Comparison of ENCODE assay signal across 14 mouse cellular contexts in the genomic region with DNA sequence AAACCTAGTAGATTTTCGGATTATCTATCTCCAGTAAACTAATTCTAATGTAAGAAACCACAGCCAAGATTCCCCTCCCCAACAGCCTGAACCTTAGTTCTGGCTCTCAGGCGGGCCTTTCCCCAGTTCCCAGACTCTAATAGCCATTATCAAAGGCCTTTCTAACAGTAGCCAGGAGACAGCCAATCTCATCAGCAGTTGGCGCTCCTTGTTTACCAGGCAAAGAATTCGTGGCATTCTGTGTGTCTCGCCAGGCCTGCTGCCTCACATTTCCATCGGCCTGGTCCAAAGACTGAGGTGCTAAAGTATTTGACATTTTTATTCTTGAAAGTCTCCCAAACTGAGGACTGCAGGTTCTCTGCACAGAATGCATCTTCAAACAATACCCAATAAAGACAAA. TPM values are rescaled to one million over a fixed set of nuclear protein-coding genes. Genes with fewer than 3 reads are reported as not detected.
DNase-seq lines count a peak whose midpoint lies in the region; ATAC-seq lines count a peak whose summit lies in the region.
"Had no signal": no experiment of that assay in that cellular context is flagged by ENCODE, and none has a peak within 500 bp of the region (broad histone marks: within the 10 kb centered on the region; RNA-seq: fewer than 3 reads in every experiment).

No protein-coding gene starts in this region.

- 0 out of 2 replicates have a peak, but pooled peaks have one; percentile 47 for ATAC-seq in forebrain, embryonic 16.5 days
- no peak for ATAC-seq in forebrain, embryonic 11.5 days (replicated peaks; ENCODE audit: low FRiP score)
- no peak for ATAC-seq in hindbrain, embryonic 14.5 days (ENCODE audit: low FRiP score)
- no peak for ATAC-seq in hindbrain, embryonic 16.5 days
- ATAC-seq: activated CD4-positive, CD25-positive, alpha-beta regulatory T cell, adult 4 months; midbrain, embryonic 15.5 days had no signal

- intact Hi-C loops in heart, postnatal 14 days (cut with DNase I), result no loop called here

- no peak overlapping the region for H3K4me3 ChIP-seq in forebrain, embryonic 16.5 days (replicated peaks; ENCODE audit: low read length)
- no peak overlapping the region for H3K4me3 ChIP-seq in forebrain, embryonic 11.5 days (ENCODE audit: low read depth, low read length)
- no peak overlapping the region for H3K4me3 ChIP-seq in hindbrain, embryonic 14.5 days (replicated peaks; ENCODE audit: low read length)
- H3K4me3 ChIP-seq in hindbrain, embryonic 16.5 days (ENCODE audit: low read length), result no peak overlapping the region
- H3K4me3 ChIP-seq: midbrain, embryonic 15.5 days had no signal

- H3K27ac ChIP-seq in forebrain, embryonic 16.5 days (ENCODE audit: low read length), result no peak overlapping the region
- no peak overlapping the region for H3K27ac ChIP-seq in forebrain, embryonic 11.5 days (ENCODE audit: low read depth, low read length)
- no peak overlapping the region for H3K27ac ChIP-seq in hindbrain, embryonic 14.5 days
- H3K27ac ChIP-seq in hindbrain, embryonic 16.5 days (ENCODE audit: low read depth, low read length), result no peak overlapping the region
- H3K27ac ChIP-seq: midbrain, embryonic 15.5 days had no signal

- H3K4me2 ChIP-seq in forebrain, embryonic 16.5 days (ENCODE audit: low read length), result no peak overlapping the region
- H3K4me2 ChIP-seq in forebrain, embryonic 11.5 days (ENCODE audit: low read depth, low read length, severe bottlenecking), result no peak overlapping the region
- H3K4me2 ChIP-seq in hindbrain, embryonic 14.5 days (replicated peaks), result no peak overlapping the region
- H3K4me2 ChIP-seq in hindbrain, embryonic 16.5 days (ENCODE audit: low read length), result no peak overlapping the region
- H3K4me2 ChIP-seq: midbrain, embryonic 15.5 days had no signal

- H3K4me1 ChIP-seq in forebrain, embryonic 16.5 days (replicated peaks; ENCODE audit: control insufficient read depth, insufficient read depth, low read length), result peaks cover 6% of the 10 kb centered on the region
- H3K4me1 ChIP-seq in forebrain, embryonic 11.5 days (replicated peaks; ENCODE audit: control insufficient read depth, insufficient read depth, low read length), result no peaks in the 10 kb centered on the region
- H3K4me1 ChIP-seq in hindbrain, embryonic 14.5 days (replicated peaks; ENCODE audit: control insufficient read depth, insufficient read depth, low read length), result no peaks in the 10 kb centered on the region
- H3K4me1 ChIP-seq in hindbrain, embryonic 16.5 days (ENCODE audit: control insufficient read depth, insufficient read depth, low read depth, low read length), result no peaks in the 10 kb centered on the region
- H3K4me1 ChIP-seq: midbrain, embryonic 15.5 days had no signal

- DNase-seq in forebrain, embryonic 11.5 days (ENCODE audit: low spot score), result no peak
- DNase-seq in hindbrain, embryonic 14.5 days (ENCODE audit: low spot score), result peak; percentile 42
- peak; percentile 25 for DNase-seq in embryo, embryonic 9.5 days (ENCODE audit: extremely low spot score)
- peak; percentile 6 to 43 for DNase-seq in heart, postnatal 14 days
- DNase-seq in adrenal gland, adult 8-10 months, result no peak
- DNase-seq in left cerebral cortex, adult 11 months (ENCODE audit: low spot score), result no peak
- DNase-seq: cerebellum, postnatal 25 days; layer of hippocampus, adult 9-11 months; right cerebral cortex, postnatal 14 days; thymus, postnatal 14 days had no signal

- no peaks in the 10 kb centered on the region for H3K9me3 ChIP-seq in forebrain, embryonic 16.5 days (ENCODE audit: control insufficient read depth, low read length)
- H3K9me3 ChIP-seq in forebrain, embryonic 11.5 days (ENCODE audit: control insufficient read depth, low read length), result no peaks in the 10 kb centered on the region
- no peaks in the 10 kb centered on the region for H3K9me3 ChIP-seq in hindbrain, embryonic 14.5 days (ENCODE audit: control insufficient read depth, low read length)
- no peaks in the 10 kb centered on the region for H3K9me3 ChIP-seq in hindbrain, embryonic 16.5 days (ENCODE audit: control insufficient read depth, low read length)
- H3K9me3 ChIP-seq: midbrain, embryonic 15.5 days had no signal

- H3K36me3 ChIP-seq in forebrain, embryonic 16.5 days (ENCODE audit: control insufficient read depth, insufficient read depth), result no peaks in the 10 kb centered on the region
- H3K36me3 ChIP-seq in forebrain, embryonic 11.5 days (ENCODE audit: control insufficient read depth, insufficient read depth, low read length), result no peaks in the 10 kb centered on the region
- no peaks in the 10 kb centered on the region for H3K36me3 ChIP-seq in hindbrain, embryonic 14.5 days (replicated peaks; ENCODE audit: control insufficient read depth, insufficient read depth)
- H3K36me3 ChIP-seq in hindbrain, embryonic 16.5 days (ENCODE audit: control insufficient read depth, insufficient read depth, low read length), result no peaks in the 10 kb centered on the region
- H3K36me3 ChIP-seq: midbrain, embryonic 15.5 days had no signal

- 10% methylated on average over 6 of the region's 6 CpGs for WGBS in forebrain, embryonic 16.5 days
- 29% methylated on average over 6 of the region's 6 CpGs for WGBS in forebrain, embryonic 11.5 days
- WGBS in hindbrain, embryonic 14.5 days, result 19% methylated on average over 6 of the region's 6 CpGs
- WGBS in hindbrain, embryonic 16.5 days, result 29% methylated on average over 6 of the region's 6 CpGs

- no peak overlapping the region for H3K9ac ChIP-seq in forebrain, embryonic 16.5 days (replicated peaks; ENCODE audit: low read depth, low read length)
- H3K9ac ChIP-seq in forebrain, embryonic 11.5 days (ENCODE audit: low read length), result no peak overlapping the region
- H3K9ac ChIP-seq in hindbrain, embryonic 14.5 days, result no peak overlapping the region
- no peak overlapping the region for H3K9ac ChIP-seq in hindbrain, embryonic 16.5 days (ENCODE audit: low read depth, low read length)
- H3K9ac ChIP-seq: midbrain, embryonic 15.5 days had no signal

- H3K27me3 ChIP-seq in forebrain, embryonic 16.5 days (replicated peaks; ENCODE audit: control insufficient read depth, insufficient read depth, low read length), result no peaks in the 10 kb centered on the region
- H3K27me3 ChIP-seq in forebrain, embryonic 11.5 days (ENCODE audit: control insufficient read depth, insufficient read depth, low read length), result no peaks in the 10 kb centered on the region; the same call in none of the 2 replicates
- H3K27me3 ChIP-seq in hindbrain, embryonic 14.5 days (ENCODE audit: control insufficient read depth, insufficient read depth, low read length), result no peaks in the 10 kb centered on the region
- H3K27me3 ChIP-seq in hindbrain, embryonic 16.5 days (replicated peaks; ENCODE audit: control insufficient read depth, insufficient read depth, low read length), result no peaks in the 10 kb centered on the region
- H3K27me3 ChIP-seq: midbrain, embryonic 15.5 days had no signal

RNA-seq across cellular contexts. Expression of a gene that starts 24.6 kb away (rescaled TPM):
- polyA plus RNA-seq in forebrain, embryonic 16.5 days (2015; fragmentation: Nextera tagmentation; extraction: Ambion mirVana), result 24.0 and 26.7 TPM in 2 replicates
- 21.0 and 26.0 TPM in 2 replicates for polyA plus RNA-seq in forebrain, embryonic 11.5 days (2014; fragmentation: Nextera tagmentation; extraction: Ambion mirVana)
- polyA plus RNA-seq in hindbrain, embryonic 14.5 days (2014; fragmentation: Nextera tagmentation; extraction: Ambion mirVana), result 28.0 and 28.3 TPM in 2 replicates
- polyA plus RNA-seq in hindbrain, embryonic 16.5 days (2015; fragmentation: Nextera tagmentation; extraction: Ambion mirVana), result 20.7 and 23.9 TPM in 2 replicates
- total RNA-seq in heart, postnatal 14 days (2021), result 10 to 100 TPM; 18.2 to 21.9 TPM
- 10 to 100 TPM; 34.1 to 50.0 (median 43.8) TPM for total RNA-seq in adrenal gland, adult 8-10 months (2022)

Comparison
In these comparisons a context has a peak if more than half of its experiments do, and no peak if none do; other contexts are left out.
1. DNase-seq: peak in hindbrain, embryonic 14.5 days (single experiment), embryo, embryonic 9.5 days (single experiment) and heart, postnatal 14 days (2 of 2); none in forebrain, embryonic 11.5 days (single experiment), adrenal gland, adult 8-10 months (single experiment) and left cerebral cortex, adult 11 months (single experiment).